Mouse (Mus musculus): ENCODE results near the gene Mgme1.
A peak's percentile ranks its signal among the peaks of the same experiment; 100 is the strongest.

The Mgme1 gene

DNA sequence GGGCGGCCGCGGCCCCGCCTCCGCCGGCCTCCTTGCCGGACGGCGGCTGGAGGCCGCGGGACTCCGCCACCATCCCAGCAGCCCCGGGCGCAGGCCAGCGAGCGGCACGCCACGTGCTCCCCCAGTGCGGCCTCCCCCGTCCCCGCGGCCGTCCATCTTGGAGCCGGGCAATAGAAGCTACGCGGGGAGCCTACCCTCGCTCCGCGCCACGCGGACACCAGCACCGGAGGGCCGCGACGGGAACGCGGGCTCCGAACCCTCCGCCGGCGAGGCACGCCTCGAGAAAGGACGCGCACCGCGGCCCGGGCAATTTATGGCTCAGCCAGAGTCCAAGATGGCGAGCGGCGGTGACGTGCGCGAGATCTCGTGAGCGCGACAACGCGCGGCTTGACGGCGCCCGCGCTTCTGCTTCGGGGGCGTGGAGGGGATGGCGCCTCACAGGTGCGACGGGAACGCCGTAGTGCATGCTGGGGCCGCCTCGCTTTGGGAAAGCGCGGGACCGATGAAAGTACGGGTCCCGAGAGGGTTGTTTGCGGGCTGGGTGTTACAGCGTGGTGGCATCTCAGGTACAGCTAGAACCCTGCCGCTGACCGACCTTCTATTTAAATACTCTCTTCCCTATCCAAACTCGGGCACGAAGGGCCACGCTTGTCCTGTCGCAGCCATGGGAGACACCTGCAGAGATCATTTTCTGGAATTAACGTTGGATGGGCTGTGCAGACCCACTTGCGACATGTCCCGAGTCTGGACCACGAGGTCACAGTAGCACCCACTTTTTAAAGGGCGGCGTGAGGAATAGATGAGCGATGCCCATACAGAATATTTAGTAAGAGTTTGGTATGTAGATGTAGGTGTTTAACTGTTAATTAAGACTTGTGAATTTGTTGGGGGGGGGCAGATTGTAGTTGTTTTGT lies at the start of gene Mgme1, which contains the start of gene Snx5:
Mgme1 (plus strand) TSS at position 157 of the 914 bp plus-strand sequence.
Snx5 (minus strand) TSS at position 400 of the 914 bp plus-strand sequence.
- DNase-seq, result peak; percentile 95

DNA sequence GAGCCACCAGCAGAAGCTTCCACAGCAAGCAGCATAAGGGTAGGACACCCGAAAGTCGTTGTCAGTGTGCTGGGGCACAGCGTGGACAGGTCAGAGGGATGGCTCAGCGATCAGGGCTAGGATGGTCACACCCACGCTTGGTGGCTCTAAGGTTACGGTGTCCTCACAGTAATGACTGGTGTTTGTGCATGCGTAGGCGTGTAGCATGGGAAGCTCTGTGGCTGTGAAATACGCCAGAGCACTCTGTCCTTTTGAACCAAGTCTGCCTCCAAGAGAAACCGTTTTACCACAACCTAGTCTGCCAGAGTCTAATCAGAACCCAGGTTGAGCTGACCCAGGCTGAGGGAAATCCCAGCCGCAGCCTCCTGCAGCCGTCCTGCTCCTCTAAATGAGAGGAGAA lies 46.1 kb upstream of the Mgme1 start:
- no peak for DNase-seq

GRCm38 (mm10) chr2:144226906-144227586 lies 43.4 kb upstream of the Mgme1 start:
- no peak for DNase-seq

GRCm38 (mm10) chr2:144228521-144229346 lies 41.7 kb upstream of the Mgme1 start:
- DNase-seq, result peak; percentile 54

- DNase-seq, result no peak
Observed at GRCm38 (mm10) chr2:144229647-144230046, 40.8 kb upstream of the Mgme1 start.

- no peak for DNase-seq
Observed at GRCm38 (mm10) chr2:144230498-144230897, 40.0 kb upstream of the Mgme1 start.

- DNase-seq, result no peak
Observed at GRCm38 (mm10) chr2:144231115-144231514, 39.3 kb upstream of the Mgme1 start.

DNA sequence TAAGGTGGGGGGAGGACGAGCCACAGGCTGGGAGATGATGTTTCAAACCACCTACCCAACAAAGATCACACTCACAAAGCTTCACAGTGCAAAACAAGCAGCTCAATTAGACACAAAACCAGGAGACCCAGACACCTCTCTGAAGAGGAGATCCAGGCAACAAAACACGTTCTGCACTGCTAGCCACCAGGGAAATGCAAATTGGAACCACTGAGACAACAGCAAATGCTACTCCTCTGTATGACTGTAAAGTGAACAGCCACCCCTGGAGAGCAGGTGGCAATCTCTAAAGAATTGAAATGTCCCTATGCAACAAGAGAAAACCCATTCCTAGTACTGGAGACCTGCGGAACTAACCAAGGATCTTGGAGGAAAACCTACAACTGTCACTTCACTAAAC lies 36.9 kb upstream of the Mgme1 start:
- no peak for DNase-seq

DNA sequence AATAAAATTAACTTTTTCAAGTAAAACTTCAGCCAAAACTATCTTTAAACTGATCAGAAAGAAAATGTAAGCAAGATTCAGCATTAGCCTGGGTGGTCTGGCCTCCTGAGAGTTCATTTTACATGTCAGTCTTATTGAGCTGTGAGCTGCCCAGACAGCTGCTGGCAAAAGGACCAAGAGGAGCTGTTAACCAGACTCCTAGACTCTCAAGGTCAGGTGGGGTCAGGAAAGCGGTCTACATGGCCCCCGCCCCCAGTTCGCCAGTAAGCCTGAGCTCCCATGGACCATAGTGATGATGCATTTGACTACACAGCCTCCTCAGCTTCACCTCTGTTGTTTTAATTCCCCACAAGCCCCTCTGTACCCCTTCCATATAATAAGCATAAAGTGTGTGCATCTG lies 34.7 kb upstream of the Mgme1 start:
- no peak for DNase-seq

- DNase-seq, result no peak
Observed at GRCm38 (mm10) chr2:144236791-144237584, 33.5 kb upstream of the Mgme1 start.

DNA sequence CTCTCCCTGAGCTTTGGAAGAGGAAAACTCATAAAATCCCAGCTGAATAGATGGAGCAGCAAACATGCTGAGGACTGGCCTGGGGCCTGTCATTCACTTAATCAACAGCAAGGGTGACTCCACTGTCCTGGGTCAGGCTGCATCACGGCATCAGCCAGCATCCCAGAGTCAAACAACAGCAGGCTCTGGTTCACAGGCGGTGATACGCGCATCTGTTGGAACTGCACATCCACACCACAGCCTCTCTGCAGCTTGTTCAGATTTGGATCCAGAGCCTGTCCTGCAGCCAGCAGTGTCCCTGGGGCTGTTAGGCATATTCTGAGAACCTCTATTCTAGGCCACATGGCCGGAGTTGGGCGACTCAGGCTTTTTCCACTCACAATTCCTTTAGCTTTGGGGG lies 32.1 kb upstream of the Mgme1 start:
- DNase-seq, result no peak

- DNase-seq, result no peak
Observed at GRCm38 (mm10) chr2:144239318-144239717, 31.1 kb upstream of the Mgme1 start.

DNA sequence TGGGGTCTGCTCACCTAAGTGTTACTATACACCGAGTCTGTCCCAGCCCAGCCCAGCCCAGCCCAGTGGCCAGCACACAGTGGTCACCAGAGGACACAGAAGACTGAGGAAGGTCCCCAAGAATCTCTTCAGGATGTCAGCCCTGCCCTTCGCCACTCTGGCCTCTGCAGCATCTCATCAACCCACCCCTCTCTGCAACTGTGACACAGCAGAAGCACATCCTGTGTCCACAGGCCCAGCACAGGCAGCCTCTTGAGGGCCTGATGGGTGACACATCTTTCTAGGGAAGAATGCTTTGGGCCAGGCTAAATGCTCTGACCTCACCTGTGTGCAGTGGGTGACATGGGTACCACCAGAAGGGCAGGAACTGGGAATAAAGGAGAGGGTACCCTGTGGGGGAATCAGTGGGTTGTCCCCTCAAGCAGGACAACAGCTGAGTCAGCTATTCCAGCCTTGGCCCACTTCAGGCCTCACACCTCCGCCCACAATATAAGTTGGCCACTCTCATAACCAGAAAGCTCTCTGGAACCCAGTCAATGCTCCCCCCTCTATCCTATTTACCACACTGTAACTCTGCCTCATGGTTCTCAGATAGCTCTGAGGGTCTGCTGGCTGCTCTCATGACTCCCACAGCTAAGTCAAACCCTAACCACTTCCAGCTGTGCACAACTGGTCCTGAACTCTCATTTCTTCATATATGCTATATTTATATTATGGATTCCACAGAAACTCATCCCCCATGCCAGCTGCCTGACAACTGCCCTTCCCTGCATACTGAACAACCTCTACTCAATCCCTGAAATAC lies 30.2 kb upstream of the Mgme1 start:
- DNase-seq, result no peak

DNA sequence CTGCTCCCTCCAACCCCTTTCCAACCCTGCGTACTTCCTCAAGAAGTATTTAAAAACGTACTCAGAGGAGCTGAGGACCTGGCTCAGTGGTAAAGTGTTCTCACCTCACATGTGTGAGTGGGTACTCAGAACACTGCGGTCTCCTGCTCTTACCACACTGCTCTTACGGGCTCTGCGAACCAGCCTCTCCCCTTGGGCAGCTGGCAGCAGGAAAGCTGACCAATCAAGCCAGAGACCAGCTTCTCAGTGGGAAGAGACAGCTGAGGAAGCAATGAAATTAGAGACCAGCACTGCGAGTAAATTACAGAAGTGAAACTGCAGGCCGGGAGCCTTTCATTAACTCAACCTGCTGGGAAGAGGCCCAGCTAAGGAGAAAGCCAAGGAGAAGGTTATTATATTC lies 25.0 kb upstream of the Mgme1 start:
- no peak for DNase-seq

DNA sequence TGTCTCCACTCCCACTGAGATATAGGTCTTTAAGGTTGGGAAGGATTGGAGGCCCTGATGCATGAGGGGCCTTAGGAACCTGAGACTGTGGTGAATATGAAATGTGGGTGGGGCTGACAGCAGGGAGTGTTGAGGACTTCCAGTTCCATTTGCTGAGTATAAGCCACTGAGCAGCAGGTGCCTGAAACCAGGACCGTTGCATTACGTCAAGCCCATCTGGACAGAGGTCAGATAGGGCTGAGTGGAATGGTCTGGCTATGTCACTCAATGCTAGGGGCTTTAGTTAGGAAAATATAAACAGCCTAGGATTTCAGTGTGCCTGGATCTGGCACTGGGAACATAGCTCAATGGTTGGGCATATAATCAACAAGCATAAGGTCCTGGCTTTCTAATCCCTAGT lies 24.2 kb upstream of the Mgme1 start:
- no peak for DNase-seq

DNA sequence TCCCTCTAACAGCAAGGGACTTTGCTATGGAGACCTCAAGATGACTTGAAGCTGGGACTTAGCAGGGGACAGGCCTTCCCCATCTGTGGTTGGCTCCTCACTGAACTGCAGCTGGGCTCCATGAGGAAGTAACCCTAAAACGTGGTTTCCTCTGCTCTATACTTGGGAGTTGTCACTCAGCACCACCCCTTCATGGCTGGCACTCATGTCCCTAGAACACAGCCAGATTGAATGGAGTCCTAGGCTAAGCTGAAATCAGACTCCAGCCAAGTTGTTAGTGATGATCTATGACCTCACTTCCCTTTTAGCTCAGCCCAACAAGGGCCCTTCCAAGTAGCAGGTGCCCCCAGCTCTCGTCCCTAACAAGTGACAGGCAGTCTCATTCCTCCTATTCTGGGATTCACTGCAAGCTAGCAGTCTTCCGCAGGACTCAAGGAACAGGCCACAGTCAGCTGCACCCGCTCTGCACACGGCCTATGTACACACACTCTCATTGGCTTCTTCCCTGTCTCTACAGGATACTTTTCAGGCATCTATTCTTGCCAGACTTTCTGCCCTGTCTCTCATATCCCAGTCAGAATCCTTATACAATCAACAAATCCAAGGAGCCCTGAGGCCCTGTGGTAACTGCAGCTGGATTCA lies 23.0 kb upstream of the Mgme1 start:
- no peak for DNase-seq

DNA sequence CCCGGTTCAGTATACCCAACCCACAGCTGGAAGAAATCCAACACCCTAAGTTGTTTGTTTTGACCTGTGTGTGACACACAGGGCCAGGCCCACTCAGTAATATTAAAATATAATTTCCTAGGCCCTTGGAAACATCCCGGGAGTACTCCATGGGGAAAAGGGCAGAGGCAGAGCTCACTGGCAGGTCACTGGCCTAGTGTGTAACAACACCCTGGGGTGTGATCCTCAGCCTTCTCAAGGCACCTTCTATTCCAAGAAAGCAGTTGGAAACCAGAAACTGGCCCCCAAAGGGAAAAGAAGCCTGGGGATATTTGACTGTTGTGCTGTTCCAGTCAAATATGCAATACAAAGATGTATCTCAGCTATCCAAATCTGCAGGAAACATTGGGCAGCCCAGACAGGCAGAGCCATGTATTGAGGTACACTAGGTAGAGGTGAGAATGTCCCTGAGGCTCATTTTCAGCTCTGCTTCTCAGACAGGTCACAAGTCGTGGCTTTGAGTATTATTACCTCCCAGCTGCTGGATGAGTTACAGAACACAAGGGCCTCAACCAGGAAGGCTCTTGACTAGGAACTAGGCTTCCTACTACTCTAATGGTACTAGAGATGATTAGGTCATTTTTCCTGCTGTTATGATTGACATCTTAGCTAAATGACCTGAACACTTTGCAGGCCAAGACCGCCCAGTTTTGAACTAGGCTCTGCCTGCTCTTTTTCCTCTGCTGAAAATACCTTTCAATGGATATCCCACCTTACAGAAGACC lies 21.7 kb upstream of the Mgme1 start:
- DNase-seq, result no peak

DNA sequence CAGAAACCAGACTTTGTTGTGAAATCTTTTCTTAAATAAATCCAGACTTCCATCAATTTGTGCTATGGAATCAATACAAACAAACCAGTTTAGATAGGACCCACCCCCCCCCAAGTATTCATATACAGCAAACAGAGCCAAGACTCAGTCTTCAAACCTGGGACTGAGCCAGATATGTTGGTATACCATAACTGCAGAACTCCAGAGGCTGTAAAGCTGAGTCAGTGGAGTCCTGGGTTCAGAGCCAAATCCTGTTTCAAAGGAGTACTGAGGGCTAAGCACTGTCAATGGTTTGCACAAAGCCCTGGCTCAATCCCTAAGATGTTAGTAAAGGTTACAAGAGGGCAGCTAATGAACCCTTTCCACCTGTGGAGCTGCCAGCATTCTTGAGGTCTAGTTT lies 20.4 kb upstream of the Mgme1 start:
- DNase-seq, result no peak

- no peak for DNase-seq
Observed at GRCm38 (mm10) chr2:144262837-144263236, 7.6 kb upstream of the Mgme1 start.
